Mouse (Mus musculus) ES-E14 (cell line): ENCODE measurements around the gene Cx3cr1. TPM values are rescaled to one million over a fixed set of nuclear protein-coding genes. Genes with fewer than 3 reads are reported as not detected.

Experiments used
- DNase-seq: peaks from one replicate; pipeline ENCODE4 v3.0.0-alpha.2; 2013; ENCODE audit warnings: low read depth, low spot score
- H3K27ac ChIP-seq: 2 replicates; pipeline ENCODE4 v1.5.1; 2012; ENCODE audit warnings: low read depth, mild to moderate bottlenecking, low read length, moderate library complexity, mixed read lengths; ENCODE audit not compliant: poor library complexity, insufficient read depth, severe bottlenecking
- H3K36me3 ChIP-seq: 2 replicates; pipeline ENCODE4 v1.6.1; 2012; ENCODE audit warnings: mild to moderate bottlenecking, low read length, moderate library complexity, mixed read lengths; ENCODE audit not compliant: control insufficient read depth, poor library complexity, insufficient read depth, severe bottlenecking
- H3K4me1 ChIP-seq, 2 experiments: fragments of 150-350 bp in 1 of 2; sonication (generic) in 1 of 2; 2 replicates each; pipeline ENCODE4 v1.6.1; 2012; ENCODE audit warnings: low read length in 2 of 2, mild to moderate bottlenecking in 1 of 2, mixed read lengths in 1 of 2; ENCODE audit not compliant: control insufficient read depth in 2 of 2, insufficient read depth in 2 of 2, poor library complexity in 1 of 2
- H3K4me3 ChIP-seq, 2 experiments: fragments of 150-350 bp in 1 of 2; sonication (generic) in 1 of 2; 2 replicates each; pipeline ENCODE4 v1.5.1; 2012; ENCODE audit warnings: low read length in 2 of 2, low read depth in 1 of 2, mild to moderate bottlenecking in 1 of 2, mixed read lengths in 1 of 2; ENCODE audit not compliant: insufficient read depth in 1 of 2, poor library complexity in 1 of 2, severe bottlenecking in 1 of 2
- H3K9ac ChIP-seq: 2 replicates; pipeline ENCODE4 v1.6.1; 2012; ENCODE audit warnings: low read depth, mild to moderate bottlenecking, low read length, mixed read lengths; ENCODE audit not compliant: poor library complexity, insufficient read depth, severe bottlenecking
- H3K9me3 ChIP-seq: fragments of 150-350 bp; sonication (generic); 2 replicates; pipeline ENCODE4 v1.6.1; 2012; ENCODE audit warnings: low read depth, mild to moderate bottlenecking, low read length; ENCODE audit not compliant: control insufficient read depth, insufficient read depth
- CHD2 ChIP-seq: IDR thresholded peaks from 2 replicates; pipeline ENCODE4 v1.6.1; 2014; ENCODE audit warnings: mild to moderate bottlenecking, low read depth, low read length, inconsistent platforms
- HCFC1 ChIP-seq: IDR thresholded peaks from 2 replicates; pipeline ENCODE4 v1.6.1; 2012; ENCODE audit warnings: low read length, inconsistent platforms, borderline replicate concordance; ENCODE audit not compliant: insufficient read depth
- MAFK ChIP-seq: IDR thresholded peaks from 2 replicates; pipeline ENCODE4 v1.6.1; 2014; ENCODE audit warnings: mild to moderate bottlenecking, low read depth, low read length, inconsistent platforms; ENCODE audit not compliant: insufficient read depth
- ZC3H11A ChIP-seq: IDR thresholded peaks from 2 replicates; pipeline ENCODE4 v1.6.1; 2012; ENCODE audit warnings: low read depth, mild to moderate bottlenecking, inconsistent platforms, low read length, borderline replicate concordance
- ZNF384 ChIP-seq: IDR thresholded peaks from 2 replicates; pipeline ENCODE4 v1.6.1; 2012; ENCODE audit warnings: low read depth, low read length, inconsistent platforms
- in situ Hi-C, 2 experiments: fragments of 600-800 bp; cut with MboI; formaldehyde crosslinking; loops; one replicate each; pipeline ENCODE4 v1.15.1; 2025; ENCODE audit warnings: low sequenced_read_pairs in 2 of 2, inconsistent platforms in 1 of 2; ENCODE audit not compliant: unreplicated experiment in 2 of 2
- total RNA-seq: library from RNA; depleted of rRNA; stranded (reverse); fragments of 300-350 nt; gene quantifications from 2 replicates; pipeline ENCODE4 v1.2.3, GENCODE M21; 2012

Cx3cr1 gene
- total RNA-seq, 1 experiment = 0.09 TPM

DNA sequence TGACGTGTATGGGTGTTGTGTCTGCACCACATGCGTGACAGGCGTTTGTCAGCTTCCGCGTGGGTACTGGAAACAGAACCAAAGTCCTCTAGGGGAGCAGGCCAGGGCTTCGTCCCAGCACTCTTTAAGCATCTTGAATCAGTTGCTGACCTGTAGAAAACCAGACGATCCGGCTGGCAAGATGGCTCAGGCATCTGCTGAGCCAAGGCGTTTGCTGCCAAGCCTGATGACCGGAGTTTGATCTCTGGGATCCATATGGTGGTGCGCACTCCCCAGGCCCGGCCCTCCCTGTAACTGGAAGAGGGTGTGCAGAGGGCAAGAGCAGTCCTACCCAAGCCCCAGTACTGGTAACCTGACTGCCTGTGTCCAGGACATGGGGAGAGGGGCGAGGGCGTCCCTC lies 127.8 kb downstream of the Cx3cr1 start:
- Histone ChIP-seq H3K4me3 (no peak overlapping the region), H3K4me1 (peaks cover 0 to 29% of the 10 kb centered on the region in 2 experiments; a peak in 2 of 4 replicates), H3K36me3 (no peaks in the 10 kb centered on the region), H3K9ac (no peak overlapping the region), H3K9me3 (no peaks in the 10 kb centered on the region), H3K27ac (no peak overlapping the region)
- TF ChIP-seq HCFC1 (no peak), ZC3H11A (no peak), CHD2 (no peak), ZNF384 (no peak), MAFK (no peak)
- DNase-seq = no peak
- in situ Hi-C loops = no loop called here

DNA sequence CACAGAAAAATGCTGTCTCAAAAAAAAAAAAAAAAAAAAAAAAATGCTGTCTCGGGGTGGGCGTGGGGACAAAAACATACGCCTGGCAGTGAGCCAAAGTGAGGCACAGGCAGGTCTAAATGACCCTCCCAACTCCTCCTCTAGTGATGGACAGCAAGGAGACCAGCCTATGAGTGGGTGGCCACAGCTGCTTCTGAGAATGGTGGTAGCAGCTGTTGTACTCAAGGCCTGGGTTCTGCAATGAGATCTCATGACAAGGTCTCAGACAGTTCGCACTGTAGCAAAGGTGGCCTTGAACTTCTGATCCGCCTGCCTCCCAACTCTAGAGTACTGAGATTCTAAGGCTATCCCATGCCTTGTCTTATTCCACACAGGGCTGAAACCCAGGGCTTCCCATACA lies 128.3 kb downstream of the Cx3cr1 start:
- H3K4me1 ChIP-seq = peaks cover 0 to 30% of the 10 kb centered on the region in 2 experiments; a peak in 2 of 4 replicates
- in situ Hi-C loops = no loop called here
- no peak overlapping the region for H3K4me3 ChIP-seq

DNA sequence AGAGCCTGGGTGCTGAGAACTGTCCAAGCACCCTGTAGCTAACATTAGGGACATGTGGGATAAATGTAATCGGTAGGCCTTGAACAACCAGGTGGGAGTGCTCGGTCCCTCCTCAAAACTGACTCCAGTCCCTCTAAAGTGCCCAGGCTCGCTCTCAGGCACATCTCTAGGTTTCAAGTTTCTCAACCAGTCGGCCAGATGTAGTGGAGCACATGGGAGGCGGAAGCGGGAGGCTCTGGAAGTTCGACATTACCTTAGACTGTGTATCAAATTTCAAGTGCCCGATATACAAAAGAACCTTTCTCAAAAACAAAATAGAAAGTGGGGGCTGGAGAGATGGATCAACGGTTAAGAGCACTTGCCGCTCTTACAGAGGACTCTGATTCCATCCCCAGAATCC lies 130.0 kb downstream of the Cx3cr1 start:
- no peak for DNase-seq
- no peak for TF ChIP-seq ZC3H11A
- TF ChIP-seq HCFC1 = no peak
- no peak for TF ChIP-seq ZNF384
- no peak for TF ChIP-seq MAFK
- TF ChIP-seq CHD2 = no peak
- in situ Hi-C loops = no loop called here
- Histone ChIP-seq H3K36me3 (no peaks in the 10 kb centered on the region), H3K4me1 (peaks cover 0 to 31% of the 10 kb centered on the region in 2 experiments; a peak in 2 of 4 replicates), H3K9ac (no peak overlapping the region), H3K27ac (no peak overlapping the region), H3K4me3 (no peak overlapping the region), H3K9me3 (no peaks in the 10 kb centered on the region)

More for the DNA sequence above, 128.3 kb downstream of the Cx3cr1 start:
- Histone ChIP-seq H3K9ac (no peak overlapping the region), H3K36me3 (no peaks in the 10 kb centered on the region), H3K9me3 (no peaks in the 10 kb centered on the region), H3K27ac (no peak overlapping the region)
- TF ChIP-seq MAFK (no peak), ZNF384 (0 out of 2 replicates have a peak, but pooled peaks have one; percentile 44)
- DNase-seq = no peak

DNA sequence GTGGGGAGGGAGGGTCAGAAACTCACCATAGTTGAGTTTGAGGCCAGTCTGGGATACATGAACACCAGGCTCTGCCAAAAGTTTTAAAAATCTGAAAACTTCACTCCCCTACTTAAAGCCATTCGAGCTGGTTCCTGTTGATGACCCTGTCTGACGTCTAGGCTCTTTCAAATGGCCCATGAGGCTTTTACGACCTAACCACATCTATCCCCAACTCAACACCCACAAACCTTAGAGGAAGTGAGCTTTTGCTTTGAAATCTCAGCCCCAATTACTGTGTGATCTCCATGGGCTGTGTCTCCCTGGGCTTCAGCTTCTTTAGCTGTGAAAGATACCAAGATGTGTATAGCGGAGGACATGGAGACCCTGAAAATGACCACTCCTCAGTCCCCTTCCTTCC lies 131.2 kb downstream of the Cx3cr1 start:
- H3K27ac ChIP-seq = no peak overlapping the region
- in situ Hi-C loops = no loop called here

More for the DNA sequence above, 131.2 kb downstream of the Cx3cr1 start:
- DNase-seq = no peak
- H3K9ac ChIP-seq = no peak overlapping the region
- no peak for TF ChIP-seq MAFK
- no peak for TF ChIP-seq ZNF384
- TF ChIP-seq HCFC1 = no peak
- no peak for TF ChIP-seq CHD2
- H3K9me3 ChIP-seq = no peaks in the 10 kb centered on the region
- peaks cover 0 to 29% of the 10 kb centered on the region in 2 experiments; a peak in 2 of 4 replicates for H3K4me1 ChIP-seq
- H3K36me3 ChIP-seq = no peaks in the 10 kb centered on the region
- no peak overlapping the region for H3K4me3 ChIP-seq
